Mouse (Mus musculus) heart, embryonic 12.5 days (tissue): ENCODE measurements around the gene Mfsd1. TPM values are rescaled to one million over a fixed set of nuclear protein-coding genes. Genes with fewer than 3 reads are reported as not detected.

Experiments used
- ATAC-seq: fragments of 200-750 bp; cut with Nextera tagmentation; 2 replicates; pipeline ENCODE4 v1.8.0; 2017; ENCODE audit warnings: moderate TSS enrichment, moderate library complexity; ENCODE audit not compliant: insufficient number of reproducible peaks, low FRiP score
- H3K27ac ChIP-seq: fragments of 300-500 bp; sonication (generic); 2 replicates; pipeline ENCODE4 v1.5.1; 2016; ENCODE audit warnings: mild to moderate bottlenecking, moderate library complexity; ENCODE audit not compliant: poor library complexity, severe bottlenecking
- H3K27me3 ChIP-seq: fragments of 300-500 bp; sonication (generic); replicated peaks from 2 replicates; pipeline ENCODE4 v1.6.1; 2016; ENCODE audit warnings: mild to moderate bottlenecking, moderate library complexity
- H3K36me3 ChIP-seq: fragments of 300-500 bp; sonication (generic); 2 replicates; pipeline ENCODE4 v1.6.1; 2016; ENCODE audit warnings: mild to moderate bottlenecking, moderate library complexity
- H3K4me1 ChIP-seq: fragments of 300-500 bp; sonication (generic); replicated peaks from 2 replicates; pipeline ENCODE4 v1.6.1; 2016; ENCODE audit warnings: mild to moderate bottlenecking
- H3K4me2 ChIP-seq: fragments of 300-500 bp; sonication (generic); 2 replicates; pipeline ENCODE4 v1.6.1; 2016; ENCODE audit warnings: mild to moderate bottlenecking, moderate library complexity
- H3K4me3 ChIP-seq: fragments of 300-500 bp; sonication (generic); 2 replicates; pipeline ENCODE4 v1.5.1; 2016; ENCODE audit warnings: mild to moderate bottlenecking
- H3K9ac ChIP-seq: fragments of 300-500 bp; sonication (generic); 2 replicates; pipeline ENCODE4 v1.6.1; 2016; ENCODE audit warnings: mild to moderate bottlenecking, moderate library complexity
- H3K9me3 ChIP-seq: fragments of 300-500 bp; sonication (generic); replicated peaks from 2 replicates; pipeline ENCODE4 v1.6.1; 2016; ENCODE audit warnings: mild to moderate bottlenecking, moderate library complexity
- WGBS: fragments of 180-500 bp; shearing (Covaris S2); methylation state at CpG from one replicate; pipeline ENCODE4 v1.1.7; 2016; 5-methylcytosine and 5-hydroxymethylcytosine counted together
- polyA plus RNA-seq: library from polyadenylated mRNA; unstranded; fragments of >200 nt; fragmentation: Nextera tagmentation; extraction: Ambion mirVana; gene quantifications from 2 replicates; pipeline ENCODE4 v1.2.1, GENCODE M21; 2016

The Mfsd1 gene
- polyA plus RNA-seq, 1 experiment from 2014 or later: 47.3 TPM

DNA sequence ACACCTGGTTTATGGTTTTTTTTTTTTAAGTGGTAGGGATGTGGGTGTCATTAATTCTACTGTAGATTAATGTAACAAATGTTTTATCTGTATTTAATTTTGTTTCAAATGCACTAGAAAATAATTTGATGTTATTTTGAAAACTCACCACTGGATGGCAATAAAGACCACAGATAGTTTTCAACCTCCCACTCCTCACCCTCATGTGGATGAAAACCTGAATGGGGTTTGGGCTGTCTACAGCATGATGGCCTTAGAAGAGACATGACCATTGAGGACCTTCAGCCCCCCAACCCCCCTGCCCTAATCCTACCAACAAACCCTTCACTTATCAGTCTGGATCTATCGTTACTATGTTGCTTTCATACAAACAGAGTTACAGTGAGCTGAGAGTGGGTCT lies 42.1 kb downstream of the Mfsd1 start:
- no peak for ATAC-seq
- 61% methylated on average over 1 of the region's 1 CpGs for WGBS
- Histone ChIP-seq H3K36me3 (no peaks in the 10 kb centered on the region), H3K9me3 (no peaks in the 10 kb centered on the region), H3K4me1 (no peaks in the 10 kb centered on the region), H3K27ac (no peak overlapping the region), H3K27me3 (no peaks in the 10 kb centered on the region), H3K9ac (no peak overlapping the region), H3K4me3 (no peak overlapping the region), H3K4me2 (no peak overlapping the region)

DNA sequence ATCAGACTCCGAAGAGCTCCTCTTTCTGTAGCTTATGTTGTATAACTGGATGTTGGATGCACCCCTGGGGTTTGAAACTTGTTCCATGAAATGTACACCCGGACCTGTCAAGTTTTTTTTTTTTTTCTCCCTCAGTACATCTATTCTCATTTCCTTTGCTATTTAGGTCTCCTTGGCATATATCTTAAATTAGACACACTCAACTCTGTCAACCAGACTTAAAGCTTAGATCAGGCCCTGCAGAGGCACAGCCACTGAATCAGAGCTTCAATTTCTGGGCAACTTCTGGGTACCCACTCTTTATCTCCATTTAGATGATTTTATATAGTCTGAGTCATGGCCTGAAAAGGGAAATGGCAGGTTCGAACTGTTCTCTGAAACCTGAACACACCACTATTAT lies 60.6 kb downstream of the Mfsd1 start:
- WGBS: 74% methylated on average over 3 of the region's 3 CpGs
- no peak overlapping the region for H3K4me3 ChIP-seq
- H3K27ac ChIP-seq: no peak overlapping the region

GRCm38 (mm10) chr3:67645640-67646466 lies 63.3 kb downstream of the Mfsd1 start:
- no peak overlapping the region for H3K27ac ChIP-seq
- H3K27me3 ChIP-seq: no peaks in the 10 kb centered on the region
- no peaks in the 10 kb centered on the region for H3K36me3 ChIP-seq
- no peak for ATAC-seq
- H3K4me2 ChIP-seq: no peak overlapping the region
- WGBS: 76% methylated on average over 7 of the region's 7 CpGs
- no peak overlapping the region for H3K9ac ChIP-seq
- no peak overlapping the region for H3K4me3 ChIP-seq
- H3K9me3 ChIP-seq: no peaks in the 10 kb centered on the region
- H3K4me1 ChIP-seq: no peaks in the 10 kb centered on the region

More for the DNA sequence above, 60.6 kb downstream of the Mfsd1 start:
- no peaks in the 10 kb centered on the region for H3K9me3 ChIP-seq
- no peak overlapping the region for H3K9ac ChIP-seq
- no peaks in the 10 kb centered on the region for H3K27me3 ChIP-seq
- no peaks in the 10 kb centered on the region for H3K4me1 ChIP-seq
- no peaks in the 10 kb centered on the region for H3K36me3 ChIP-seq
- H3K4me2 ChIP-seq: no peak overlapping the region
- no peak for ATAC-seq

Other genes with a start within 250 kb of the Mfsd1 start
- 114 and 116 TPM in 2 replicates for gene Mlf1, start 208.6 kb upstream of the Mfsd1 start, polyA plus RNA-seq
- gene Gm17402, start 207.6 kb upstream of the Mfsd1 start, polyA plus RNA-seq: not detected in 2 replicates
- 116 and 123 TPM in 2 replicates for gene Gfm1, start 152.6 kb upstream of the Mfsd1 start, polyA plus RNA-seq
- gene Lxn, start 118.8 kb upstream of the Mfsd1 start, polyA plus RNA-seq: 44.9 and 50.7 TPM in 2 replicates
- 0.72 and 0.94 TPM in 2 replicates for gene Rarres1, start 67.2 kb upstream of the Mfsd1 start, polyA plus RNA-seq